Mouse (Mus musculus): Measurements from ENCODE around the gene Ablim1.

GRCm38 (mm10) chr19:57114951-57115350 lies 199.8 kb downstream of the Ablim1 start:
- TF ChIP-seq CTCF (IDR thresholded peaks at IDR 0.05; ENCODE audit: low read depth), result no peak
- no peak for TF ChIP-seq EP300 (IDR thresholded peaks at IDR 0.05; ENCODE audit: low read depth)
